In the genomic region with DNA sequence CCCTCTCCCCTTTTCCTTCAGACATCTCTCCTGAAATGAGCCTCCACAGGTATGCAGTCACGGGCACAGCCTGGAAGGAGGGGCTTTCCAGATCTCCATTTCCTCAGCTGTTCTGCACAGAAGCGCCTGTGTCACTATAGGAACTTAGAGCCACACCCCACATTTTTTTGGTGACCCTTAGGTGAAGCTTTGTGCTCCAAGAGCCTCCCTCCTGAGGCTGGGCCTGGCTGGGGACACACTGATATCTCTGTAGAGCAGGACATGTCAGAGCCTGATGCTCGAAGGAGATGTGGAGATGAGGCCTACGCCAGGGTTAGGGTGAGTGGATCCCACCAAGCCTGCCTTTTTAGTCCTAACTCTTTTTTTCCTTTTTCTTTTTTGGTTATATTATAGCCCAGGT, we compare ENCODE assay signal across 11 mouse cellular contexts. TPM values are rescaled to one million over a fixed set of nuclear protein-coding genes. Genes with fewer than 3 reads are reported as not detected.
DNase-seq lines count a peak whose midpoint lies in the region; ATAC-seq and TF ChIP-seq lines count a peak whose summit lies in the region.
"Had no signal": no experiment of that assay in that cellular context is flagged by ENCODE, and none has a peak within 500 bp of the region (broad histone marks: within the 10 kb centered on the region; RNA-seq: fewer than 3 reads in every experiment).

No protein-coding gene starts in this region.

- DNase-seq in spleen, adult 12 weeks (ENCODE audit: low spot score) = peak; percentile 44
- DNase-seq in spleen, adult 18-20 months = no peak
- peak; percentile 64 for DNase-seq in liver, postnatal 0 days
- DNase-seq in B cell, adult 2 months = no peak
- DNase-seq: heart, adult 2 months; kidney, postnatal 25 days; lung, postnatal 36 days; thymus, postnatal 4 days had no signal

- H3K27me3 ChIP-seq in embryonic facial prominence, embryonic 12.5 days = no peaks in the 10 kb centered on the region
- no peaks in the 10 kb centered on the region for H3K27me3 ChIP-seq in liver, postnatal 0 days (ENCODE audit: insufficient read depth, low read length)
- H3K27me3 ChIP-seq in hindbrain, embryonic 13.5 days = no peaks in the 10 kb centered on the region

- H3K36me3 ChIP-seq in embryonic facial prominence, embryonic 12.5 days = peaks cover 16% of the 10 kb centered on the region; the same call in 1 of the 2 replicates
- peaks cover 20% of the 10 kb centered on the region for H3K36me3 ChIP-seq in liver, postnatal 0 days (replicated peaks; ENCODE audit: insufficient read depth, low read length)
- H3K36me3 ChIP-seq in hindbrain, embryonic 13.5 days = peaks cover 21% of the 10 kb centered on the region

- H3K27ac ChIP-seq in embryonic facial prominence, embryonic 12.5 days = no peak overlapping the region
- H3K27ac ChIP-seq in liver, postnatal 0 days (ENCODE audit: low read depth) = peak overlapping the region; percentile 91
- no peak overlapping the region for H3K27ac ChIP-seq in hindbrain, embryonic 13.5 days
- H3K27ac ChIP-seq: heart, adult 2 months had no signal

- 67% methylated on average over 4 of the region's 4 CpGs for WGBS in embryonic facial prominence, embryonic 12.5 days
- 46% methylated on average over 4 of the region's 4 CpGs for WGBS in liver, postnatal 0 days (ENCODE audit: insufficient replicate concordance)
- 88% methylated on average over 4 of the region's 4 CpGs for WGBS in hindbrain, embryonic 13.5 days

- TF ChIP-seq CTCF in liver, postnatal 0 days (IDR thresholded peaks at IDR 0.05; ENCODE audit: low read depth) = no peak

- H3K4me2 ChIP-seq in embryonic facial prominence, embryonic 12.5 days (replicated peaks) = no peak overlapping the region
- H3K4me2 ChIP-seq in liver, postnatal 0 days (ENCODE audit: low read depth, low read length) = peak overlapping the region; percentile 59
- no peak overlapping the region for H3K4me2 ChIP-seq in hindbrain, embryonic 13.5 days

- ATAC-seq in embryonic facial prominence, embryonic 12.5 days (ENCODE audit: insufficient number of reproducible peaks, insufficient read depth, low FRiP score, low TSS enrichment) = 0 out of 2 replicates have a peak, but pooled peaks have one; percentile 38
- ATAC-seq in liver, postnatal 0 days = peak; percentile 85
- ATAC-seq in cerebellum, adult (ENCODE audit: insufficient number of reproducible peaks, low FRiP score, low TSS enrichment) = no peak
- no peak for ATAC-seq in hindbrain, embryonic 13.5 days (ENCODE audit: low FRiP score)

- H3K4me1 ChIP-seq in embryonic facial prominence, embryonic 12.5 days = no peaks in the 10 kb centered on the region
- H3K4me1 ChIP-seq in liver, postnatal 0 days (ENCODE audit: insufficient read depth) = peaks cover 31% of the 10 kb centered on the region
- H3K4me1 ChIP-seq in hindbrain, embryonic 13.5 days (replicated peaks) = no peaks in the 10 kb centered on the region

- no peak overlapping the region for H3K9ac ChIP-seq in embryonic facial prominence, embryonic 12.5 days
- peak overlapping the region; percentile 53 for H3K9ac ChIP-seq in liver, postnatal 0 days (replicated peaks)
- H3K9ac ChIP-seq in hindbrain, embryonic 13.5 days = no peak overlapping the region

- H3K9me3 ChIP-seq in embryonic facial prominence, embryonic 12.5 days = no peaks in the 10 kb centered on the region
- H3K9me3 ChIP-seq in liver, postnatal 0 days (ENCODE audit: low read length) = no peaks in the 10 kb centered on the region
- no peaks in the 10 kb centered on the region for H3K9me3 ChIP-seq in hindbrain, embryonic 13.5 days

- TF ChIP-seq EP300 in liver, postnatal 0 days (IDR thresholded peaks at IDR 0.05; ENCODE audit: low read depth) = peak; percentile 90

- no peak overlapping the region for H3K4me3 ChIP-seq in embryonic facial prominence, embryonic 12.5 days
- H3K4me3 ChIP-seq in liver, postnatal 0 days (ENCODE audit: low read depth, low read length) = no peak overlapping the region
- H3K4me3 ChIP-seq in hindbrain, embryonic 13.5 days = no peak overlapping the region
- H3K4me3 ChIP-seq: heart, adult 2 months had no signal

RNA-seq across cellular contexts. Expression of a gene that starts 23.3 kb away (rescaled TPM):
- polyA plus RNA-seq in embryonic facial prominence, embryonic 12.5 days (2016; fragmentation: Nextera tagmentation; extraction: Ambion mirVana) = 99.2 and 102 TPM in 2 replicates
- polyA plus RNA-seq in liver, postnatal 0 days (2015; fragmentation: Nextera tagmentation; extraction: Ambion mirVana) = 27.8 and 33.8 TPM in 2 replicates
- polyA plus RNA-seq in hindbrain, embryonic 13.5 days (2015; fragmentation: Nextera tagmentation; extraction: Ambion mirVana) = 105 and 111 TPM in 2 replicates

RNA-seq across cellular contexts. Expression of a gene that starts 45.6 kb away (rescaled TPM):
- 32.5 and 34.7 TPM in 2 replicates for polyA plus RNA-seq in embryonic facial prominence, embryonic 12.5 days (2016; fragmentation: Nextera tagmentation; extraction: Ambion mirVana)
- 12.6 and 14.7 TPM in 2 replicates for polyA plus RNA-seq in liver, postnatal 0 days (2015; fragmentation: Nextera tagmentation; extraction: Ambion mirVana)
- polyA plus RNA-seq in hindbrain, embryonic 13.5 days (2015; fragmentation: Nextera tagmentation; extraction: Ambion mirVana) = 36.6 and 45.5 TPM in 2 replicates

Comparison
In these comparisons a context has a peak if more than half of its experiments do, and no peak if none do; other contexts are left out.
1. DNase-seq: peak in spleen, adult 12 weeks (single experiment) and liver, postnatal 0 days (single experiment); none in spleen, adult 18-20 months (0 of 2) and B cell, adult 2 months (0 of 2).
2. ATAC-seq: peak in embryonic facial prominence, embryonic 12.5 days (single experiment) and liver, postnatal 0 days (single experiment); none in cerebellum, adult (single experiment) and hindbrain, embryonic 13.5 days (single experiment).